Mouse (Mus musculus): ENCODE results near the gene Rab3a.

DNA sequence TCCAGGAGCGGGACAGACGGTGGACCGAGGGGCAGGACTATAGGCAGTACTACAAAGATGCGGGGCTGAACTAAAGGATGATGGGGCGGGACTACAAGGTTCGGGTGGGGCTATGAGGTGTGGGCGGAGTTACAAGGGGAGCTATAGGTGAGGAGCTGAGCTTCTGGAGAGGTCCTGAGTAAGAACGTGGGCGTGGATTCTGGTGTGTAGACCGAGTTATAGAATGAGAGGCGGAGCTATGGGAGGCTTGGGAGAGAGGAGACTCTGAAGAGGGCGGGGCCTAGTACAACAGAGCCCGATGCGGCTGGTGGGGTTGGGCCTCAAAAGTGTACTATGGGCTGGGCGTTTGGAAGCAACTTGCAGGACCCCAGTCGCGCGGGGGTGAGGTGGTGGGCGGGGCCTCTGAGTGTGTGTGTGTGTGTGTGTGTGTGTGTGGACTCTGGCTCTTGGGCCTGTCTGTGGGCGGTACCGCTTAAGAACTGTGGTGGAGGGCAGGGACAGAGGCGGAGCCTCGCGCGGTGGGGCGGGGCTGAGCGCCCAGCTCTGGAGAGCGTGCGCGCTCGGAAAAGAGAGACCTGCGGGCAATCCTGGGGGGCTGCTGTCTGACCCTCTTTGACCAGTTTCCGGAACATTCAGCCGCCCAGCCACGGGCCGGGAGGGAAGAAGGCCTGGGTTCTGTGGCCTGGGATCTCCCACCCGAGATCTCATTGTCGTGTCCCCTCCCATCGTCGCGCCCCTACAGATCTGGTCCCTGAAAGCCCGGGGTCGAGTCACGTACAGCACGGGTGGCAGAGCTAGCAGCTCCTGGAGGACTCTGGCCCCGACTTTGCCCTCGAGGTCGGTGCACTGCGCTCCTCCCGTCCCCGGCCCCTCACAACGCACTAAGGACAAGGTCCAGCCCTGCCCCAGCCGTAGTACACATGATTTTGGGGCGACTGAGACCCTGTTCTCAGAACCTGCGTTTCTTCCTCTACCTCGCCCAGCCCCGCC is 42.9 kb downstream of the Rab3a start:
- no peak for TF ChIP-seq CTCF (IDR thresholded peaks at IDR 0.05)
- TF ChIP-seq EP300 (IDR thresholded peaks at IDR 0.05; ENCODE audit: insufficient read depth, low read depth, low read length), result no peak
- TF ChIP-seq POLR2A (IDR thresholded peaks at IDR 0.05; ENCODE audit: insufficient read depth, low read depth, low read length), result no peak
